8 mouse cellular contexts compared by ENCODE assay signal in genomic region chr2:144009551-144010281, GRCm38 (mm10). TPM values are rescaled to one million over a fixed set of nuclear protein-coding genes. Genes with fewer than 3 reads are reported as not detected.
DNase-seq lines count a peak whose midpoint lies in the region; ATAC-seq and TF ChIP-seq lines count a peak whose summit lies in the region.

No protein-coding gene starts in this region.

- H3K27ac ChIP-seq in kidney, adult 2 months (ENCODE audit: insufficient read depth, low read depth, low read length), result peak overlapping the region; percentile 73
- peak overlapping the region; percentile 85 for H3K27ac ChIP-seq in neural tube, embryonic 14.5 days (ENCODE audit: low read depth, low read length)

- H3K4me2 ChIP-seq in neural tube, embryonic 14.5 days (ENCODE audit: low read depth, low read length), result peak overlapping the region; percentile 54

- no peaks in the 10 kb centered on the region for H3K27me3 ChIP-seq in C2C12 (ENCODE audit: control insufficient read depth, insufficient read depth, insufficient read length)
- H3K27me3 ChIP-seq in G1E (ENCODE audit: insufficient read depth, low read length), result peaks cover 7% of the 10 kb centered on the region; the same call in 1 of the 2 replicates
- no peaks in the 10 kb centered on the region for H3K27me3 ChIP-seq in kidney, adult 2 months (replicated peaks; ENCODE audit: control insufficient read depth, insufficient read depth, low read length)
- no peaks in the 10 kb centered on the region for H3K27me3 ChIP-seq in neural tube, embryonic 14.5 days (ENCODE audit: control insufficient read depth, insufficient read depth, low read length)

- peaks cover 53% of the 10 kb centered on the region for H3K79me3 ChIP-seq in C2C12 (ENCODE audit: low read depth)

- H3K4me3 ChIP-seq in C2C12 (ENCODE audit: insufficient read depth, poor library complexity, severe bottlenecking), result peak overlapping the region; percentile 74
- H3K4me3 ChIP-seq in G1E (ENCODE audit: low read depth, low read length), result peak overlapping the region; percentile 91
- H3K4me3 ChIP-seq in kidney, adult 2 months (ENCODE audit: insufficient read depth, low read depth, low read length), result peak overlapping the region; percentile 76
- peak overlapping the region; percentile 89 for H3K4me3 ChIP-seq in lung, adult 2 months (replicated peaks; ENCODE audit: extremely low read depth, low read depth, low read length)
- H3K4me3 ChIP-seq in neural tube, embryonic 14.5 days (ENCODE audit: low read depth, low read length), result peak overlapping the region; percentile 86

- peaks cover 62% of the 10 kb centered on the region for H3K79me2 ChIP-seq in C2C12 (ENCODE audit: control insufficient read depth, insufficient read depth)

- H3K36me3 ChIP-seq in C2C12 (ENCODE audit: control insufficient read depth, insufficient read depth) (peaks cover 27% of the 10 kb centered on the region), G1E (replicated peaks) (peaks cover 30% of the 10 kb centered on the region)
- no peaks in the 10 kb centered on the region for H3K36me3 ChIP-seq in kidney, adult 2 months (ENCODE audit: control insufficient read depth, insufficient read depth, low read length)
- H3K36me3 ChIP-seq in neural tube, embryonic 14.5 days (ENCODE audit: control insufficient read depth, insufficient read depth, low read length), result no peaks in the 10 kb centered on the region

- no peaks in the 10 kb centered on the region for H3K9me3 ChIP-seq in G1E (replicated peaks)
- H3K9me3 ChIP-seq in neural tube, embryonic 14.5 days (ENCODE audit: control insufficient read depth, low read length), result no peaks in the 10 kb centered on the region

- peak; percentile 14 for DNase-seq in G1E (ENCODE audit: low spot score)
- peak; percentile 68 to 74 for DNase-seq in heart, adult 9 months (ENCODE audit: low spot score in 2 of 2)
- DNase-seq in kidney, adult 2 months, result peak; percentile 88
- peak; percentile 69 for DNase-seq in lung, adult 2 months
- no peak for DNase-seq in right cerebral cortex, postnatal 4 days

- TF ChIP-seq CTCF in C2C12 (IDR thresholded peaks at IDR 0.05; ENCODE audit: control insufficient read depth, insufficient read depth, insufficient read length), result no peak
- TF ChIP-seq CTCF in G1E (IDR thresholded peaks at IDR 0.05; ENCODE audit: low read depth, low read length), result no peak
- no peak for TF ChIP-seq CTCF in kidney, adult 2 months (conservative IDR thresholded peaks at IDR 0.05; ENCODE audit: insufficient read depth, insufficient read length, low read depth, low read length)
- TF ChIP-seq CTCF in lung, adult 2 months (IDR thresholded peaks at IDR 0.05; ENCODE audit: insufficient read depth, low read length), result no peak

- no peak for TF ChIP-seq POLR2A in kidney, adult 2 months (IDR thresholded peaks at IDR 0.05; ENCODE audit: low read depth, low read length)
- no peak for TF ChIP-seq POLR2A in lung, adult 2 months (IDR thresholded peaks at IDR 0.05; ENCODE audit: borderline replicate concordance, extremely low read depth, low read depth, low read length)

- WGBS in kidney, adult 2 months, result 2% methylated on average over 30 of the region's 30 CpGs
- WGBS in lung, adult 2 months, result 1% methylated on average over 30 of the region's 30 CpGs
- 4% methylated on average over 29 of the region's 30 CpGs for WGBS in neural tube, embryonic 14.5 days

- H3ac ChIP-seq in C2C12 (ENCODE audit: control insufficient read depth, insufficient read length, low read depth), result peak overlapping the region; percentile 68

- 0 out of 2 replicates have a peak, but pooled peaks have one; percentile 5 for ATAC-seq in G1E (ENCODE audit: extremely low read depth, insufficient number of reproducible peaks, low FRiP score, poor library complexity, severe bottlenecking)
- ATAC-seq in common myeloid progenitor, adult 5-6 weeks (replicated peaks; ENCODE audit: low read depth, poor library complexity, severe bottlenecking), result peak; percentile 29
- 0 out of 2 replicates have a peak, but pooled peaks have one; percentile 0 for ATAC-seq in neural tube, embryonic 14.5 days (ENCODE audit: low read depth)

- H3K4me1 ChIP-seq in G1E (ENCODE audit: insufficient read depth, low read depth, low read length), result peaks cover 26% of the 10 kb centered on the region
- H3K4me1 ChIP-seq in kidney, adult 2 months (ENCODE audit: control insufficient read depth, insufficient read depth, low read length), result peaks cover 30% of the 10 kb centered on the region
- H3K4me1 ChIP-seq in lung, adult 2 months (ENCODE audit: control insufficient read depth, insufficient read depth, low read length), result peaks cover 34% of the 10 kb centered on the region
- no peaks in the 10 kb centered on the region for H3K4me1 ChIP-seq in neural tube, embryonic 14.5 days (ENCODE audit: control insufficient read depth, insufficient read depth, low read length)

- H3K9ac ChIP-seq in neural tube, embryonic 14.5 days (replicated peaks; ENCODE audit: low read depth, low read length), result peak overlapping the region; percentile 76

TF ChIP-seq in C2C12, 6 proteins besides CTCF, POLR2A, EP300 and RAD21:
- peak; percentile 21 for TF ChIP-seq CEBPB (IDR thresholded peaks at IDR 0.05; ENCODE audit: low read depth)
- TF ChIP-seq USF1 (IDR thresholded peaks at IDR 0.05; ENCODE audit: low read depth), result peak; percentile 5
- TF ChIP-seq MAX (IDR thresholded peaks at IDR 0.05), result peak; percentile 30
- TF ChIP-seq MYOG (IDR thresholded peaks at IDR 0.05; ENCODE audit: control insufficient read depth, extremely low read depth, insufficient read length), result no peak
TF ChIP-seq in C2C12: peak in this region for 3.

RNA-seq across cellular contexts. Expression of gene Rrbp1, which starts 1.3 kb away (rescaled TPM):
- 121 TPM for polyA plus RNA-seq in C2C12 (2012; fragmentation: generic; extraction: Trizol)
- 85.3 and 86.1 TPM in 2 replicates for total RNA-seq in G1E (2014; fragmentation: Nextera tagmentation)
- total RNA-seq in G1E (2017), result 31.3 and 39.7 TPM in 2 replicates
- 70.6 and 71.2 TPM in 2 replicates for polyA plus RNA-seq in G1E (2012)
- 173 and 184 TPM in 2 replicates for total RNA-seq in common myeloid progenitor, adult 5-6 weeks (2017)
- 61.7 and 69.2 TPM in 2 replicates for polyA plus RNA-seq in kidney, adult 2 months (2012; rRNA removed)
- 68.8 and 78.1 TPM in 2 replicates for polyA plus RNA-seq in lung, adult 2 months (2012; rRNA removed)
- polyA plus RNA-seq in neural tube, embryonic 14.5 days (2014; fragmentation: Nextera tagmentation; extraction: Ambion mirVana), result 32.7 and 46.0 TPM in 2 replicates

RNA-seq across cellular contexts. Expression of gene Banf2, which starts 23.1 kb away (rescaled TPM):
- polyA plus RNA-seq in C2C12 (2012; fragmentation: generic; extraction: Trizol) (not detected), G1E (2012) (not detected in 2 replicates)
- total RNA-seq in G1E (2014; fragmentation: Nextera tagmentation) (not detected in 2 replicates), G1E (2017) (not detected in 2 replicates)
- not detected in 2 replicates for total RNA-seq in common myeloid progenitor, adult 5-6 weeks (2017)
- not detected in 2 replicates for polyA plus RNA-seq in kidney, adult 2 months (2012; rRNA removed)
- not detected in 2 replicates for polyA plus RNA-seq in lung, adult 2 months (2012; rRNA removed)
- not detected in 2 replicates for polyA plus RNA-seq in neural tube, embryonic 14.5 days (2014; fragmentation: Nextera tagmentation; extraction: Ambion mirVana)
